Mouse (Mus musculus): ENCODE data around the gene Dnajc12.
"Not testable (repeated sequence)": the region's sequence is repeated elsewhere in the genome, so short reads cannot be mapped to it uniquely, and the experiment has no call there.

The Dnajc12 gene

GRCm38 (mm10) chr10:63432099-63432498 lies 49.9 kb downstream of the Dnajc12 start:
- DNase-seq: no peak

- no peak for DNase-seq
These were observed 50.6 kb downstream of the Dnajc12 start for GRCm38 (mm10) chr10:63432887-63433286.

- no peak for DNase-seq
These were observed 56.6 kb downstream of the Dnajc12 start for GRCm38 (mm10) chr10:63438736-63439262.

- no peak for DNase-seq
These were observed 57.5 kb downstream of the Dnajc12 start for GRCm38 (mm10) chr10:63439694-63440228.

GRCm38 (mm10) chr10:63444602-63445387 lies 62.6 kb downstream of the Dnajc12 start:
- not testable (repeated sequence) for DNase-seq

DNA sequence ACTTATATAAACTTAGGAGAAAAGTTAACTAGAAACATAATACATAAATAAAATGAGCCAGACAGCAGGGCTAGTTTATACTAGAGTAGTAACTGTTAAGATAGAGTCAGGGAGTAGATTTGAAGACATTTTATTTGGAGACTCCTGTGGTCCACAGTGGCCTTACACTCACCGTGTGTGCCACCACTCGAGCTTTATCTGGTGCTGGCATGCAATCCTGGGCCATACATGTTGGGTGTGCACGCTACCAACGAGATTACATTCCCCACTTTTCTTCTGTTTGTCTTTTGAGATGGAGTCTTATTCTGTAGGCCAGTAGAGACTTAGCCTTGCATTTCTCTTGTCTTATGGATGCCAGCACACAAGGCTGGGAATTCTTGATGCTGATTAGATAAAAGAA lies 71.7 kb downstream of the Dnajc12 start:
- DNase-seq: no peak

DNA sequence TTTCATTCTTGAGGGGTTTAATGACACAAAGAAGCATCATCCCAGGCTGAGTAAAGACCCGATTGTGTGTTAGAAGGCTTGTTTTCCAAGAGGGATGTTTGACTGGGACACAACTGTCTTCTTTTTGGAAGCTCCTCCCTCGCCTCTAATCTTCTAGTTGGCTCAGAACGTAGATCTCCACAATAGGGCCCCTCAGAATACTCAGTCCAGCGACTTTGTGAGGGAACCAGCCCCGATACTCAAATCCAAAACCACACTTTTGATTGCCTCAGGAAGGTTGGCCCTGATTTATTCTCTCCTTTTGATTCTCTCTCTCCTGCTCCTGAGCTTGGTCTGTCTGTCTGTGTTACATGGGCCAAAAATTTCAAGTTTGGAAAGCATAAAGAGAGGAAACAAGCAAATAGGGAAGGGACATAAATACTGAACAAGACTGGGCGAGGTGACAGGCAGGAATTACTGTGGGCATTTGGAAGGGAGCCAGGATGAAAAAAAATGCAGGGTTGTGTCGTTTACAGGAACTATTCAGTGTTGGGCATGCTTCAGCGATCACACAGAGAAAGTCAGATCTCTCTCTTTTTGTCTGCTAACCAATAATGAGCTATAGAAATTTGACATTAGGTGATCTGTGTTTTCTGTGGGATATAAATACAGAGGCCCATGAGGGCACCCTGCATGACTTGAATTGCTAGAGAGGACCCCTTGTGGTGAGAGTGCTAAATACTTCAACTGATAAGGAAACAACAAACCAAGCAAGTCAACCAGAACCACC lies 73.1 kb downstream of the Dnajc12 start:
- DNase-seq: peak; percentile 6

- DNase-seq: no peak
These were observed 75.3 kb downstream of the Dnajc12 start for GRCm38 (mm10) chr10:63457292-63458128.
